In the genomic region with DNA sequence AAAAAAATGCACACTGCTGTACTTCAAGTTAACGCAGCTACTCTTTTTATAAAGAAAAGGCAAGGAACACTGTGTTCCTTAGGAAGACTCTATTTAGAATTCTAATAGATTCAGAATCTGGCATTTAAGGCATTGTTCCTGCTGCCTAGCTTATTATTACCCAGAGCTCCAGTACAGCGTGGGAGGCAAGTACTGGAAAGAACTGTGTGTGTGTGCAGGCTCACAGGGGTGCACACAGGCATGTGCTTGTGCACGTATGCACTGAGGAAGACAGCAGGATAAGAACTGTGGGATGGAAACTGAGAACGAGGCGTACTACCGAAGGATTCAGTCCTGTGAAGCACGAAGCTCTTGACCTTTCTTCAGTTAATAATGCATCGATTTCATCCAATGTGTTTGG, we compare ENCODE assay signal across 17 mouse cellular contexts. TPM values are rescaled to one million over a fixed set of nuclear protein-coding genes. Genes with fewer than 3 reads are reported as not detected.
DNase-seq lines count a peak whose midpoint lies in the region; ATAC-seq lines count a peak whose summit lies in the region.
"Had no signal": no experiment of that assay in that cellular context is flagged by ENCODE, and none has a peak within 500 bp of the region (broad histone marks: within the 10 kb centered on the region; RNA-seq: fewer than 3 reads in every experiment).

No protein-coding gene starts in this region.

- peaks cover 41% of the 10 kb centered on the region for H3K36me3 ChIP-seq in forebrain, embryonic 14.5 days (ENCODE audit: control insufficient read depth, insufficient read depth, low read length)
- H3K36me3 ChIP-seq in forebrain, embryonic 10.5 days (replicated peaks), result peaks cover 91% of the 10 kb centered on the region
- peaks cover 16% of the 10 kb centered on the region for H3K36me3 ChIP-seq in midbrain, embryonic 16.5 days (ENCODE audit: control insufficient read depth, insufficient read depth, low read length)
- H3K36me3 ChIP-seq in midbrain, embryonic 13.5 days, result peaks cover 42% of the 10 kb centered on the region
- no peaks in the 10 kb centered on the region for H3K36me3 ChIP-seq in hindbrain, embryonic 11.5 days (ENCODE audit: control insufficient read depth, insufficient read depth, low read length)

- no peak overlapping the region for H3K27ac ChIP-seq in forebrain, embryonic 14.5 days (ENCODE audit: low read depth, low read length)
- no peak overlapping the region for H3K27ac ChIP-seq in forebrain, embryonic 10.5 days
- H3K27ac ChIP-seq in midbrain, embryonic 16.5 days (ENCODE audit: low read length), result peak overlapping the region; percentile 28; the same call in 1 of the 2 replicates
- H3K27ac ChIP-seq in midbrain, embryonic 13.5 days, result no peak overlapping the region
- H3K27ac ChIP-seq in hindbrain, embryonic 11.5 days (ENCODE audit: low read depth, low read length), result no peak overlapping the region
- H3K27ac ChIP-seq: embryonic facial prominence, embryonic 13.5 days; heart, embryonic 10.5 days; hindbrain, embryonic 10.5 days; midbrain, embryonic 12.5 days had no signal

- H3K27me3 ChIP-seq in forebrain, embryonic 14.5 days (replicated peaks; ENCODE audit: control insufficient read depth, insufficient read depth, low read length), result no peaks in the 10 kb centered on the region
- H3K27me3 ChIP-seq in forebrain, embryonic 10.5 days (ENCODE audit: poor library complexity, severe bottlenecking), result no peaks in the 10 kb centered on the region
- no peaks in the 10 kb centered on the region for H3K27me3 ChIP-seq in midbrain, embryonic 16.5 days (ENCODE audit: control insufficient read depth, insufficient read depth, low read depth, low read length)
- no peaks in the 10 kb centered on the region for H3K27me3 ChIP-seq in midbrain, embryonic 13.5 days
- no peaks in the 10 kb centered on the region for H3K27me3 ChIP-seq in hindbrain, embryonic 11.5 days (ENCODE audit: control insufficient read depth, insufficient read depth, low read length)
- H3K27me3 ChIP-seq: embryonic facial prominence, embryonic 13.5 days; midbrain, embryonic 12.5 days had no signal

- H3K4me2 ChIP-seq in forebrain, embryonic 14.5 days (ENCODE audit: low read length), result no peak overlapping the region
- no peak overlapping the region for H3K4me2 ChIP-seq in midbrain, embryonic 16.5 days (ENCODE audit: low read length)
- no peak overlapping the region for H3K4me2 ChIP-seq in midbrain, embryonic 13.5 days (replicated peaks)
- H3K4me2 ChIP-seq in hindbrain, embryonic 11.5 days (replicated peaks; ENCODE audit: low read depth, low read length), result no peak overlapping the region
- H3K4me2 ChIP-seq: embryonic facial prominence, embryonic 13.5 days; midbrain, embryonic 12.5 days had no signal

- H3K4me1 ChIP-seq in forebrain, embryonic 14.5 days (ENCODE audit: control insufficient read depth, insufficient read depth, low read length), result no peaks in the 10 kb centered on the region
- no peaks in the 10 kb centered on the region for H3K4me1 ChIP-seq in forebrain, embryonic 10.5 days
- H3K4me1 ChIP-seq in midbrain, embryonic 16.5 days (ENCODE audit: control insufficient read depth, insufficient read depth, low read length), result no peaks in the 10 kb centered on the region
- 0 out of 2 replicates have a peak, but pooled peaks cover 3% of the 10 kb centered on the region for H3K4me1 ChIP-seq in midbrain, embryonic 13.5 days (replicated peaks)
- no peaks in the 10 kb centered on the region for H3K4me1 ChIP-seq in hindbrain, embryonic 11.5 days (replicated peaks; ENCODE audit: control insufficient read depth, insufficient read depth, low read length)
- H3K4me1 ChIP-seq: embryonic facial prominence, embryonic 13.5 days; heart, embryonic 10.5 days; hindbrain, embryonic 10.5 days; midbrain, embryonic 12.5 days had no signal

- DNase-seq in forebrain, embryonic 14.5 days (ENCODE audit: low spot score), result peak; percentile 33
- no peak for DNase-seq in forebrain, embryonic 10.5 days (ENCODE audit: extremely low spot score, low spot score)
- DNase-seq in layer of hippocampus, postnatal 36 days, result peak; percentile 56 to 69
- peak; percentile 48 for DNase-seq in right cerebral cortex, postnatal 25 days
- DNase-seq in hindbrain, embryonic 11.5 days (ENCODE audit: low spot score), result no peak
- no peak for DNase-seq in thymus, postnatal 10 days (ENCODE audit: low spot score in 2 of 2)
- DNase-seq: adrenal gland, postnatal 36 days; cerebellum, adult 9-11 months; lung, postnatal 10 days; thymus, adult 18-20 months had no signal

- ATAC-seq in forebrain, embryonic 14.5 days, result no peak
- ATAC-seq in midbrain, embryonic 16.5 days, result no peak
- no peak for ATAC-seq in midbrain, embryonic 13.5 days
- ATAC-seq in hindbrain, embryonic 11.5 days (ENCODE audit: low FRiP score), result no peak
- ATAC-seq: intestine, postnatal 0 days had no signal

- 67% methylated on average over 8 of the region's 8 CpGs for WGBS in forebrain, embryonic 14.5 days
- 95% methylated on average over 8 of the region's 8 CpGs for WGBS in forebrain, embryonic 10.5 days
- 59% methylated on average over 8 of the region's 8 CpGs for WGBS in midbrain, embryonic 16.5 days
- WGBS in midbrain, embryonic 13.5 days, result 64% methylated on average over 8 of the region's 8 CpGs
- WGBS in hindbrain, embryonic 11.5 days, result 82% methylated on average over 8 of the region's 8 CpGs

- no peak overlapping the region for H3K9ac ChIP-seq in forebrain, embryonic 14.5 days (ENCODE audit: low read length)
- no peak overlapping the region for H3K9ac ChIP-seq in midbrain, embryonic 16.5 days (ENCODE audit: low read depth, low read length)
- no peak overlapping the region for H3K9ac ChIP-seq in midbrain, embryonic 13.5 days (replicated peaks)
- H3K9ac ChIP-seq in hindbrain, embryonic 11.5 days (ENCODE audit: low read depth, low read length), result no peak overlapping the region
- H3K9ac ChIP-seq: embryonic facial prominence, embryonic 13.5 days; midbrain, embryonic 12.5 days had no signal

- H3K9me3 ChIP-seq in forebrain, embryonic 14.5 days (replicated peaks; ENCODE audit: control insufficient read depth, low read length), result no peaks in the 10 kb centered on the region
- no peaks in the 10 kb centered on the region for H3K9me3 ChIP-seq in forebrain, embryonic 10.5 days
- H3K9me3 ChIP-seq in midbrain, embryonic 16.5 days (replicated peaks; ENCODE audit: control insufficient read depth, low read length, poor library complexity, severe bottlenecking), result no peaks in the 10 kb centered on the region
- H3K9me3 ChIP-seq in midbrain, embryonic 13.5 days, result no peaks in the 10 kb centered on the region
- no peaks in the 10 kb centered on the region for H3K9me3 ChIP-seq in hindbrain, embryonic 11.5 days (ENCODE audit: control insufficient read depth, low read length)
- H3K9me3 ChIP-seq: embryonic facial prominence, embryonic 13.5 days; heart, embryonic 10.5 days; hindbrain, embryonic 10.5 days; midbrain, embryonic 12.5 days had no signal

- H3K4me3 ChIP-seq in forebrain, embryonic 14.5 days (ENCODE audit: low read depth, low read length), result no peak overlapping the region
- H3K4me3 ChIP-seq in forebrain, embryonic 10.5 days, result no peak overlapping the region
- H3K4me3 ChIP-seq in midbrain, embryonic 16.5 days (ENCODE audit: low read depth, low read length), result no peak overlapping the region
- H3K4me3 ChIP-seq in midbrain, embryonic 13.5 days (replicated peaks), result no peak overlapping the region
- H3K4me3 ChIP-seq in hindbrain, embryonic 11.5 days (ENCODE audit: low read depth, low read length), result no peak overlapping the region
- H3K4me3 ChIP-seq: embryonic facial prominence, embryonic 13.5 days; heart, embryonic 10.5 days; hindbrain, embryonic 10.5 days; midbrain, embryonic 12.5 days had no signal

RNA-seq across cellular contexts. Expression of a gene that starts 59.4 kb away (rescaled TPM):
- 27.5 and 33.4 TPM in 2 replicates for polyA plus RNA-seq in forebrain, embryonic 14.5 days (2014; fragmentation: Nextera tagmentation; extraction: Ambion mirVana)
- 51.1 and 52.3 TPM in 2 replicates for polyA plus RNA-seq in forebrain, embryonic 10.5 days (2016; fragmentation: Nextera tagmentation; extraction: Ambion mirVana)
- 25.9 and 27.1 TPM in 2 replicates for polyA plus RNA-seq in midbrain, embryonic 16.5 days (2015; fragmentation: Nextera tagmentation; extraction: Ambion mirVana)
- polyA plus RNA-seq in midbrain, embryonic 13.5 days (2015; fragmentation: Nextera tagmentation; extraction: Ambion mirVana), result 34.1 and 34.5 TPM in 2 replicates
- 10 to 100 TPM; 34.0 to 39.8 TPM for total RNA-seq in layer of hippocampus, postnatal 36 days (2021)
- 53.6 and 57.4 TPM in 2 replicates for polyA plus RNA-seq in hindbrain, embryonic 11.5 days (2014; fragmentation: Nextera tagmentation; extraction: Ambion mirVana)

Comparison
In these comparisons a context has a peak if more than half of its experiments do, and no peak if none do; other contexts are left out.
1. DNase-seq: peak in forebrain, embryonic 14.5 days (single experiment), layer of hippocampus, postnatal 36 days (2 of 2) and right cerebral cortex, postnatal 25 days (single experiment); none in forebrain, embryonic 10.5 days (single experiment), hindbrain, embryonic 11.5 days (single experiment) and thymus, postnatal 10 days (0 of 2).